Comparison of ENCODE assay signal across 16 mouse cellular contexts in the genomic region with DNA sequence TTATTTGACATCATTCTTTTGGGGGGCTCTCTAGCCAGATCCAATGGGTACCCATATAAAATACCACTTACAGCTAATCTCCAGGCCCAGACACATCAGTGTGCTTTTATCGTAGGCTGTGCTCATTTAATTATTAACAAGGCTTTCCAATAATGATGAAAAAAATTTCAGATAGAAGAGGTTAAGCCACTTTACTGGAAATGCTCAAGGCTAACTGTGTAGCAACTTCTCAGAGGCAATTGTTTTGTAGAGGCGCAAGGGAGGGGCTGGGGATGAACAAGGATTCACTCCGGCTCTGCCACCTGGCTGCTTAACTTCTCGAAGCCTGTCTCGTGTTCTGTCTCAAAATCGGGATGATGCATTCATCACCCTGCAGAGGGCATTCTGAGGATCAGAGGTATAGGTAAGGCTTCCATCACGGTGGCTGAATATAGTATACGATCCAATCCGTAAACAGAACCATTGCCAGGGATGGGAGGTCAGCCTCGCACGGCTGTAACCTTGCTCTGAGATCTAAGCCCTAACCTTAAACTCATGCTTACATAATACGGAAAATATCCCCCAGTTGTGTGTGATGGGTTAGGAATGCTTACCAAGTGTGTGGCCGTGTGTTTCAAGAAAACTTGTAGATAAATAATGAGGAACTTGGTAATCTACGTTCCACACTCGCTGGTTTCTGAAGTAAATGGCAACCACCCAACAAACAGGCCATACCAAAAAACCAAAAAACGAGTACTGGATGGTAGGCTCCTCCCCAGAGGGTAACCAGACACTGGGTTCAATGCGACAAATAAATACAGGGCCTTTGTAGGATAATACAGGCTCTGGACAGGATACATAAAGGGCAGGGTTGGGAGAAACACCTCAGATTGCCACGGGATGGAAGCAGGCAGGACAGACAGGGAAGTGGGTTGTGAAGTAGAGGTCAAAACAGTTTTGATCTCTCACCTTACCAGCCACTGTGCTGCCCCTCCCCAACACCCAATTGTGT. TPM values are rescaled to one million over a fixed set of nuclear protein-coding genes. Genes with fewer than 3 reads are reported as not detected.
DNase-seq lines count a peak whose midpoint lies in the region; ATAC-seq and TF ChIP-seq lines count a peak whose summit lies in the region.
"Had no signal": no experiment of that assay in that cellular context is flagged by ENCODE, and none has a peak within 500 bp of the region (broad histone marks: within the 10 kb centered on the region; RNA-seq: fewer than 3 reads in every experiment).

No protein-coding gene starts in this region.

- peaks cover 38 to 76% of the 10 kb centered on the region in 2 experiments for H3K4me1 ChIP-seq in MEL (ENCODE audit: control insufficient read depth in 1 of 2, insufficient read depth in 2 of 2, low read length in 2 of 2)
- H3K4me1 ChIP-seq in liver, embryonic 12.5 days, result peaks cover 96% of the 10 kb centered on the region
- H3K4me1 ChIP-seq in midbrain, embryonic 13.5 days (replicated peaks), result 0 out of 2 replicates have a peak, but pooled peaks cover 7% of the 10 kb centered on the region

- H3K4me3 ChIP-seq in MEL (ENCODE audit: control insufficient read depth in 1 of 2, insufficient read depth in 1 of 2, low read depth in 2 of 2, low read length in 2 of 2), result peak overlapping the region; percentile 20 to 45
- H3K4me3 ChIP-seq in liver, embryonic 12.5 days, result no peak overlapping the region
- H3K4me3 ChIP-seq in midbrain, embryonic 13.5 days (replicated peaks), result no peak overlapping the region
- H3K4me3 ChIP-seq: hindbrain, embryonic 13.5 days; limb, embryonic 13.5 days; midbrain, embryonic 10.5 days; stomach, embryonic 15.5 days had no signal

- DNase-seq in MEL (ENCODE audit: low read depth, low spot score), result peak; percentile 97
- DNase-seq in c-Kit-positive CD71-positive TER-119-positive erythroid progenitor cells, embryonic 14.5 days (ENCODE audit: low spot score), result peak; percentile 63
- no peak for DNase-seq in left cerebral cortex, adult 11 months (ENCODE audit: low spot score)
- DNase-seq in thymus, postnatal 25 days, result no peak
- DNase-seq: gastrocnemius, postnatal 14 days; kidney, postnatal 10 days; lung, postnatal 10 days; right cerebral cortex, postnatal 25 days; thymus, adult 2 months had no signal

- peak overlapping the region; percentile 99 for H3K27ac ChIP-seq in MEL (ENCODE audit: control insufficient read depth, low read depth, low read length)
- peak overlapping the region; percentile 91 for H3K27ac ChIP-seq in liver, embryonic 12.5 days
- H3K27ac ChIP-seq in midbrain, embryonic 13.5 days, result no peak overlapping the region
- H3K27ac ChIP-seq: hindbrain, embryonic 13.5 days; limb, embryonic 13.5 days; midbrain, embryonic 10.5 days; stomach, embryonic 15.5 days had no signal

- no peaks in the 10 kb centered on the region for H3K27me3 ChIP-seq in MEL (ENCODE audit: control insufficient read depth in 1 of 2, insufficient read depth in 2 of 2, low read length in 2 of 2)
- peaks cover 27% of the 10 kb centered on the region for H3K27me3 ChIP-seq in liver, embryonic 12.5 days (replicated peaks)
- peaks cover 29% of the 10 kb centered on the region for H3K27me3 ChIP-seq in midbrain, embryonic 13.5 days

- peaks cover 9% of the 10 kb centered on the region for H3K79me2 ChIP-seq in MEL (ENCODE audit: control insufficient read depth, insufficient read depth, low read length, poor library complexity)

- 45% methylated on average over 18 of the region's 18 CpGs for WGBS in liver, embryonic 12.5 days (ENCODE audit: insufficient replicate concordance)
- WGBS in midbrain, embryonic 13.5 days, result 87% methylated on average over 18 of the region's 18 CpGs

- no peak for TF ChIP-seq CTCF in MEL (IDR thresholded peaks at IDR 0.05 in 2 of 3, conservative IDR thresholded peaks at IDR 0.05 in 1 of 3; ENCODE audit: control insufficient read depth in 1 of 3, insufficient read depth in 1 of 3, low read depth in 2 of 3, low read length in 3 of 3, poor library complexity in 1 of 3, severe bottlenecking in 1 of 3)

- no peaks in the 10 kb centered on the region for H3K9me3 ChIP-seq in MEL (replicated peaks; ENCODE audit: insufficient read depth, low read length)
- H3K9me3 ChIP-seq in liver, embryonic 12.5 days (replicated peaks), result no peaks in the 10 kb centered on the region
- no peaks in the 10 kb centered on the region for H3K9me3 ChIP-seq in midbrain, embryonic 13.5 days
- H3K9me3 ChIP-seq: hindbrain, embryonic 13.5 days; limb, embryonic 13.5 days; midbrain, embryonic 10.5 days; stomach, embryonic 15.5 days had no signal

- H3K9ac ChIP-seq in MEL (ENCODE audit: control insufficient read depth, low read depth, low read length, poor library complexity, severe bottlenecking), result peak overlapping the region; percentile 71
- peak overlapping the region; percentile 56 for H3K9ac ChIP-seq in liver, embryonic 12.5 days
- H3K9ac ChIP-seq in midbrain, embryonic 13.5 days (replicated peaks), result no peak overlapping the region
- H3K9ac ChIP-seq: hindbrain, embryonic 13.5 days; limb, embryonic 13.5 days; stomach, embryonic 15.5 days had no signal

- TF ChIP-seq RAD21 in MEL (IDR thresholded peaks at IDR 0.05; ENCODE audit: low read depth, low read length), result no peak

- peak; percentile 44 for ATAC-seq in liver, embryonic 12.5 days
- peak; percentile 51 for ATAC-seq in megakaryocyte-erythroid progenitor cell, adult 5-6 weeks (replicated peaks; ENCODE audit: low FRiP score, low TSS enrichment, poor library complexity, severe bottlenecking)
- no peak for ATAC-seq in midbrain, embryonic 13.5 days

- peak overlapping the region; percentile 50 for H3K4me2 ChIP-seq in liver, embryonic 12.5 days
- H3K4me2 ChIP-seq in midbrain, embryonic 13.5 days (replicated peaks), result no peak overlapping the region
- H3K4me2 ChIP-seq: hindbrain, embryonic 13.5 days; limb, embryonic 13.5 days; stomach, embryonic 15.5 days had no signal

- peak in 1 of 2 experiments; percentile 57; a peak in 2 of 4 replicates for TF ChIP-seq POLR2A in MEL (IDR thresholded peaks at IDR 0.05; ENCODE audit: control insufficient read depth in 1 of 2, insufficient read depth in 1 of 2, low read depth in 1 of 2, low read length in 2 of 2, poor library complexity in 1 of 2)

- H3K36me3 ChIP-seq in MEL (ENCODE audit: control insufficient read depth in 1 of 2, insufficient read depth in 2 of 2, low read length in 2 of 2), result peaks cover 0 to 71% of the 10 kb centered on the region in 2 experiments; a peak in 2 of 4 replicates
- no peaks in the 10 kb centered on the region for H3K36me3 ChIP-seq in liver, embryonic 12.5 days
- H3K36me3 ChIP-seq in midbrain, embryonic 13.5 days, result no peaks in the 10 kb centered on the region
- H3K36me3 ChIP-seq: hindbrain, embryonic 13.5 days; limb, embryonic 13.5 days; midbrain, embryonic 10.5 days; stomach, embryonic 15.5 days had no signal

- TF ChIP-seq EP300 in MEL (IDR thresholded peaks at IDR 0.05; ENCODE audit: low read depth in 1 of 2, low read length in 2 of 2), result peak; percentile 98 to 99

TF ChIP-seq in MEL, 35 proteins besides CTCF, POLR2A, EP300 and RAD21 (continues in another document):
- TF ChIP-seq GABPA (IDR thresholded peaks at IDR 0.05; ENCODE audit: low read depth, low read length) (no peak), ELF1 (IDR thresholded peaks at IDR 0.05; ENCODE audit: low read depth, low read length) (0 out of 2 replicates have a peak, but pooled peaks have one; percentile 19), SIN3A (IDR thresholded peaks at IDR 0.05; ENCODE audit: low read length) (peak; percentile 60), E2F4 (IDR thresholded peaks at IDR 0.05; ENCODE audit: borderline replicate concordance, low read depth, low read length) (no peak), CHD1 (IDR thresholded peaks at IDR 0.05; ENCODE audit: low read depth, low read length) (peak; percentile 68; the same call in 1 of the 2 replicates), MEF2A (IDR thresholded peaks at IDR 0.05; ENCODE audit: extremely low read depth, insufficient replicate concordance, low read depth, low read length, poor library complexity, severe bottlenecking) (no peak), MAX (IDR thresholded peaks at IDR 0.05; ENCODE audit: low read length) (peak; percentile 81; the same call in 1 of the 2 replicates), HCFC1 (IDR thresholded peaks at IDR 0.05; ENCODE audit: low read depth, low read length) (peak; percentile 58), MAFK (IDR thresholded peaks at IDR 0.05; ENCODE audit: borderline replicate concordance, low read depth, low read length) (peak; percentile 70; the same call in 1 of the 2 replicates), JUND (IDR thresholded peaks at IDR 0.05; ENCODE audit: low read depth, low read length) (peak; percentile 43; the same call in 1 of the 2 replicates), USF2 (IDR thresholded peaks at IDR 0.05; ENCODE audit: borderline replicate concordance in 1 of 2, insufficient read depth in 1 of 2, low read depth in 1 of 2, low read length in 2 of 2) (no peak), NRF1 (IDR thresholded peaks at IDR 0.05; ENCODE audit: insufficient read depth, low read depth, low read length, poor library complexity, severe bottlenecking) (no peak), MYC (IDR thresholded peaks at IDR 0.05; ENCODE audit: low read depth, low read length) (peak; percentile 88; the same call in 1 of the 2 replicates), MXI1 (IDR thresholded peaks at IDR 0.05; ENCODE audit: low read depth, low read length) (peak; percentile 75; the same call in 1 of the 2 replicates), GATA1 (IDR thresholded peaks at IDR 0.05; ENCODE audit: low read depth, low read length) (peak; percentile 97), TBP (IDR thresholded peaks at IDR 0.05; ENCODE audit: low read depth, low read length) (peak; percentile 58)

RNA-seq across cellular contexts. Expression of a gene that starts 4.9 kb away (rescaled TPM):
- 13.4 and 18.0 TPM in 2 replicates for total RNA-seq in MEL (2012; rRNA removed)
- polyA plus RNA-seq in MEL (2012; ENCODE audit: insufficient read depth in 1 of 2, insufficient read length in 2 of 2, low read depth in 1 of 2, low replicate concordance in 2 of 2, missing spikeins in 1 of 2), result 10 to 100 TPM; 24.8 to 46.0 TPM
- 14.2 and 14.3 TPM in 2 replicates for polyA plus RNA-seq in liver, embryonic 12.5 days (2016; fragmentation: Nextera tagmentation; extraction: Ambion mirVana)
- 31.8 and 38.8 TPM in 2 replicates for total RNA-seq in megakaryocyte-erythroid progenitor cell, adult 5-6 weeks (2014; fragmentation: Nextera tagmentation)
- 18.1 and 22.1 TPM in 2 replicates for total RNA-seq in megakaryocyte-erythroid progenitor cell, adult 5-6 weeks (2017)
- polyA plus RNA-seq in midbrain, embryonic 13.5 days (2015; fragmentation: Nextera tagmentation; extraction: Ambion mirVana), result 1.8 and 1.9 TPM in 2 replicates

RNA-seq across cellular contexts. Expression of a gene that starts 42.7 kb away (rescaled TPM):
- 69.0 and 70.8 TPM in 2 replicates for total RNA-seq in MEL (2012; rRNA removed)
- 100 to 1,000 TPM in 1 of 2 experiments, 10 to 100 TPM in 1; 72.1 to 244 TPM for polyA plus RNA-seq in MEL (2012; ENCODE audit: insufficient read depth in 1 of 2, insufficient read length in 2 of 2, low read depth in 1 of 2, low replicate concordance in 2 of 2, missing spikeins in 1 of 2)
- 95.2 and 98.9 TPM in 2 replicates for polyA plus RNA-seq in liver, embryonic 12.5 days (2016; fragmentation: Nextera tagmentation; extraction: Ambion mirVana)
- 96.6 and 116 TPM in 2 replicates for total RNA-seq in megakaryocyte-erythroid progenitor cell, adult 5-6 weeks (2014; fragmentation: Nextera tagmentation)
- 251 and 271 TPM in 2 replicates for total RNA-seq in megakaryocyte-erythroid progenitor cell, adult 5-6 weeks (2017)
- 153 and 172 TPM in 2 replicates for polyA plus RNA-seq in midbrain, embryonic 13.5 days (2015; fragmentation: Nextera tagmentation; extraction: Ambion mirVana)

Comparison
In these comparisons a context has a peak if more than half of its experiments do, and no peak if none do; other contexts are left out.
1. DNase-seq: peak in MEL (single experiment) and c-Kit-positive CD71-positive TER-119-positive erythroid progenitor cells, embryonic 14.5 days (single experiment); none in left cerebral cortex, adult 11 months (single experiment) and thymus, postnatal 25 days (single experiment).
2. H3K4me3 ChIP-seq: peak in MEL (2 of 2); none in liver, embryonic 12.5 days (single experiment) and midbrain, embryonic 13.5 days (single experiment).